Comparison of ENCODE assay signal across 20 mouse cellular contexts in genomic region chr5:110390631-110391030, GRCm38 (mm10). TPM values are rescaled to one million over a fixed set of nuclear protein-coding genes. Genes with fewer than 3 reads are reported as not detected.
DNase-seq lines count a peak whose midpoint lies in the region; ATAC-seq and TF ChIP-seq lines count a peak whose summit lies in the region.
"Had no signal": no experiment of that assay in that cellular context is flagged by ENCODE, and none has a peak within 500 bp of the region (broad histone marks: within the 10 kb centered on the region; RNA-seq: fewer than 3 reads in every experiment).

No protein-coding gene starts in this region.

- H3K27me3 ChIP-seq in cerebellum, adult 2 months (ENCODE audit: control insufficient read depth, insufficient read depth, low read length): no peaks in the 10 kb centered on the region
- H3K27me3 ChIP-seq: forebrain, embryonic 13.5 days had no signal

- ATAC-seq in cerebellum, adult (ENCODE audit: insufficient number of reproducible peaks, low FRiP score, low TSS enrichment): no peak
- ATAC-seq: activated CD4-positive, CD25-positive, alpha-beta regulatory T cell, adult 4 months; forebrain, embryonic 13.5 days; intestine, postnatal 0 days; midbrain, embryonic 16.5 days had no signal

- WGBS in cerebellum, adult 2 months: 31% methylated on average over 4 of the region's 4 CpGs

- peaks cover 64% of the 10 kb centered on the region for H3K4me1 ChIP-seq in cerebellum, adult 2 months (ENCODE audit: control insufficient read depth, insufficient read depth, low read length)

- no peak for TF ChIP-seq POLR2A in cerebellum, adult 2 months (IDR thresholded peaks at IDR 0.05; ENCODE audit: borderline replicate concordance, insufficient read depth, low read length)

- no peak for TF ChIP-seq CTCF in cerebellum, adult 2 months (IDR thresholded peaks at IDR 0.05; ENCODE audit: borderline replicate concordance, insufficient read depth, low read depth, low read length)

- no peak overlapping the region for H3K27ac ChIP-seq in cerebellum, adult 2 months (ENCODE audit: insufficient read depth, low read length)
- H3K27ac ChIP-seq: forebrain, embryonic 13.5 days; hindbrain, embryonic 15.5 days; liver, embryonic 13.5 days had no signal

- DNase-seq in cerebellum, adult 11 months: peak; percentile 58
- DNase-seq in cerebellum, adult 2 months: peak; percentile 73 to 84
- peak; percentile 60 for DNase-seq in kidney, adult 18-20 months
- peak; percentile 67 for DNase-seq in kidney, postnatal 14 days
- no peak for DNase-seq in ovary, postnatal 14 days (ENCODE audit: low spot score)
- DNase-seq in gastrocnemius, postnatal 4 days (ENCODE audit: low spot score in 2 of 2): no peak
- no peak for DNase-seq in layer of hippocampus, postnatal 36 days
- DNase-seq: left cerebral cortex, postnatal 4 days; liver, embryonic 13.5 days; right cerebral cortex, postnatal 25 days had no signal

- no peak overlapping the region for H3K4me3 ChIP-seq in cerebellum, adult 2 months (replicated peaks; ENCODE audit: insufficient read depth, low read depth, low read length)
- H3K4me3 ChIP-seq: forebrain, embryonic 13.5 days; hindbrain, embryonic 15.5 days; liver, embryonic 13.5 days had no signal

RNA-seq across cellular contexts. Expression of gene Lrcol1, which starts 46.1 kb away (rescaled TPM):
- not detected in 2 replicates for polyA plus RNA-seq in cerebellum, adult 2 months (2012; rRNA removed)
- total RNA-seq in gastrocnemius, postnatal 4 days (2021): not detected
- total RNA-seq in layer of hippocampus, postnatal 36 days (2021): not detected
- total RNA-seq: granulocyte monocyte progenitor cell, adult 5-6 weeks; layer of hippocampus, postnatal 25 days; left cerebral cortex, postnatal 4 days; megakaryocyte, adult 5-6 weeks had no signal
- polyA plus RNA-seq: activated CD4-positive, CD25-positive, alpha-beta regulatory T cell, adult 4 months; forebrain, embryonic 13.5 days; heart, embryonic 16.5 days; hindbrain, embryonic 15.5 days; intestine, postnatal 0 days; liver, embryonic 13.5 days; midbrain, embryonic 16.5 days had no signal

RNA-seq across cellular contexts. Expression of gene P2rx2, which starts 47.6 kb away (rescaled TPM):
- polyA plus RNA-seq in cerebellum, adult 2 months (2012; rRNA removed): 0.26 and 0.32 TPM in 2 replicates
- not detected for total RNA-seq in gastrocnemius, postnatal 4 days (2021)
- under 1 TPM in 1 of 2 experiments, not detected in 1; 0.27 TPM for total RNA-seq in layer of hippocampus, postnatal 36 days (2021)
- total RNA-seq: granulocyte monocyte progenitor cell, adult 5-6 weeks had no signal
- polyA plus RNA-seq: activated CD4-positive, CD25-positive, alpha-beta regulatory T cell, adult 4 months; liver, embryonic 13.5 days had no signal

RNA-seq across cellular contexts. Expression of gene Fbrsl1, which starts 57.7 kb away (rescaled TPM):
- polyA plus RNA-seq in cerebellum, adult 2 months (2012; rRNA removed): 65.4 and 72.7 TPM in 2 replicates
- total RNA-seq in gastrocnemius, postnatal 4 days (2021): 10 to 100 TPM; 42.7 to 45.7 TPM
- total RNA-seq in layer of hippocampus, postnatal 36 days (2021): 10 to 100 TPM; 78.1 to 89.6 TPM

Comparison
In these comparisons a context has a peak if more than half of its experiments do, and no peak if none do; other contexts are left out.
1. DNase-seq: peak in cerebellum, adult 11 months (single experiment), cerebellum, adult 2 months (2 of 2), kidney, adult 18-20 months (single experiment) and kidney, postnatal 14 days (single experiment); none in ovary, postnatal 14 days (single experiment), gastrocnemius, postnatal 4 days (0 of 2) and layer of hippocampus, postnatal 36 days (0 of 2).